Mouse (Mus musculus): Measurements from ENCODE around the gene Agbl3. TPM values are rescaled to one million over a fixed set of nuclear protein-coding genes. Genes with fewer than 3 reads are reported as not detected.
A peak's percentile ranks its signal among the peaks of the same experiment; 100 is the strongest.

Gene Agbl3
- polyA plus RNA-seq, 1 experiment from 2014 or later, result 6.5 TPM

DNA sequence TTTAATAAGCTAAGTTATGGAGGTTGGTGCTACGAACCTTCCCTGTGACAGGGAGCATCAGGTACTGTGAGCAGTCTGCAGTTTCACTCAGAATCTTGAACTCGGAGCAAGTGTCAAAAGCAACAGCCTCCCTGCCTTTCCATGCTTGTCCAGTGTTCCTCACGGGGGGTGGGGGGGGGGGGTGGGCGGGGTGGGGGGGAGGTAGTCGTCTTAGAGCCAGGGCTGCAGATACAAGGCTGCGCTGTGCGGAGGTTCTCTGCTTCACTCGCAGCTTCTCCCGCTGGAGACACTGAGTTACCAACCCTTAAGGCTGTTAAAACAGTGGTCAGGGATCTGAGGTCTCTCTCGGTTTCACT lies 87.7 kb downstream of the Agbl3 start:
- Histone ChIP-seq H3K36me3 (no peaks in the 10 kb centered on the region), H3K4me3 (replicated peaks) (no peak overlapping the region), H3K9me3 (replicated peaks) (no peaks in the 10 kb centered on the region), H3K4me2 (no peak overlapping the region), H3K27ac (no peak overlapping the region), H3K4me1 (peaks cover 32% of the 10 kb centered on the region), H3K27me3 (no peaks in the 10 kb centered on the region), H3K9ac (no peak overlapping the region)
- 80% methylated on average over 10 of the region's 10 CpGs for WGBS
- no peak for ATAC-seq (replicated peaks; ENCODE audit: low FRiP score)

DNA sequence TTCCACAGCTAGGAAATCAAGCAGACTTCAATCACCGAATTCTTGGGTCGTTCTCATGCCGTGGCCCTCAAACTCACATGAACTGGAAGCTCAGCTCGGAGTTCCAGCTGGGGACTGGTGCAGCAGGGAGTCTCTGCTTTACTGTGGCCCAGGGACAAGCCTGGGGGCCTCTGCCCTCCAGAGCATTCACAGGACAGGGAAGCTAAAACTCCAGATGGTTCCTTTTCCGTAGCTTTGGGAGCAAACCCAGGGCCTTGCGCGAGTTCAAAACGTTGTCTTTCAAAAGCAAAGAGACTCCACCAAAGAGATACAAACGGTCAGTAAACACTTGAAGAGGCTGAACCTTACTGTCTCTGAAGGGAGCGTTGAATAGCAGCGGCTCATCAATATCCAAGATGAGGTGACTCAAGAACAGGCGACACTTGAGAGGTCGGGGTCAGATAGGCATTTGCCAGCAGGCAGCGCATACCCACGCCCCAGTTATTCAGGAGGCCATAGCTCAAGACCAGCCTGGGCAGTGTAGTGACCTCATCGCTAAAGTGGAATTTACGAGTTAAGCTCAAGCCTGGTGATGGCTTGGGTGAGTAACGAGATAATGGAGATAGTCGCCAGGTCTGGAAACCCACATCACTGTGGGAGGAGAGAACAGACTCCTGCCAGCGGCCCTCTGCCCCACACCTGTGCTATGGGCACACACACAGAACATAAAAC lies 88.4 kb downstream of the Agbl3 start:
- H3K36me3 ChIP-seq, result no peaks in the 10 kb centered on the region
- 81% methylated on average over 20 of the region's 20 CpGs for WGBS
- no peak for ATAC-seq (replicated peaks; ENCODE audit: low FRiP score)
- peak overlapping the region; percentile 9; the same call in 1 of the 2 replicates for H3K27ac ChIP-seq
- H3K4me2 ChIP-seq, result no peak overlapping the region
- peaks cover 26% of the 10 kb centered on the region for H3K4me1 ChIP-seq
- H3K4me3 ChIP-seq (replicated peaks), result no peak overlapping the region
- no peaks in the 10 kb centered on the region for H3K9me3 ChIP-seq (replicated peaks)
- no peaks in the 10 kb centered on the region for H3K27me3 ChIP-seq
- H3K9ac ChIP-seq, result no peak overlapping the region

DNA sequence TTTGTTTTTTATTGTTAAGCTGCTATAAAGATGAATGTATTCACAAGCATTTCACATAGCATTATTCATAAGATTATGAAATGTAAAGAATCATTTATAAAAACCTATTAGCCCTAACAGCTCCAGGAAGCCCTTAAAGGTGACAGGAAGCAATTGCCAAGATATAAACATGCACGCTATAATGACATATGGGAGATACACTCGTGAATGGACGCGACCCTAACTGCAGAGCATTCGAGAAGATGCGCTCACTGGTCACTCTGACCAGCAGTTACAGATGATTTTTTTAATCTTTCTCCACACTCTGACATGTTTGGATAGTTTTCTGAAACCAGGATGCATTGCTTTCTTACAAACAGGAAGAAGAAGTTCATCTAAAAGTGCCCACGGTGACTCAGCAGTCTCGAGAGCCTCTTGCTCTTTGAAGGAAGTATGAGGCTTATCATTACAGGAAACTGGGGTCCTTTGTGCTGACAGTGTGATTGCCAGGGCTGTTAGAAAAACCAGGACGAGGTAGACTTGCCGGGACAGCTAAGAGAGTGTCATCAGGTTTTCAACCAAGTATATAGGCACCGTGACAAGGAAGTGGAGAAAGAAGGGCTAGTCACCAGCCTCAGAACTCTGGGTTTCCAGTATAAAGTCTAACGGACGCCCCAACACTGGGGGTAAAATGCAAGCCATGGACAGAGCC lies 89.1 kb downstream of the Agbl3 start:
- Histone ChIP-seq H3K9me3 (replicated peaks) (no peaks in the 10 kb centered on the region), H3K27ac (peak overlapping the region; percentile 9; the same call in 1 of the 2 replicates), H3K9ac (no peak overlapping the region), H3K4me2 (no peak overlapping the region), H3K27me3 (no peaks in the 10 kb centered on the region), H3K4me1 (peaks cover 33% of the 10 kb centered on the region), H3K4me3 (replicated peaks) (no peak overlapping the region), H3K36me3 (0 out of 2 replicates have a peak, but pooled peaks cover 1% of the 10 kb centered on the region)
- no peak for ATAC-seq (replicated peaks; ENCODE audit: low FRiP score)
- WGBS, result 69% methylated on average over 13 of the region's 13 CpGs

DNA sequence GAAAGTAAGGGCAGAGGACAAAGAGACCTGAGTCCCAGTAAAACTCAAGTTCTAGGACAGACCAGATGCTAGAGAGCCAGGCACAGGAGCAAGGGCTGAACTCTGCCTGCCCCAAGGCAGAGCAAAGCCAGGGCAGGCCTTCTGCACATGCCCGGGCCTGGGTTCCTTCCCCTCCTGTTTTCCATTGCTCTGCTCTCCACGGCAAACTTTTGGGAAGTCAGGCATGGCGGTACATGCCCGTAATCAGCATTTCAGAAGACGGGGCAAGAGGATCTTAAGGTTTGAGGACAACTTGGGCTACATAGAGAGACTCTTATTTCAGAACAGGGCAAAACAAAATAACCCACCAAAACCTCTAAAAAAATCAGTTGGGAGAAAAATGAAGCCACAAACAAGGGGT lies 89.9 kb downstream of the Agbl3 start:
- Histone ChIP-seq H3K36me3 (0 out of 2 replicates have a peak, but pooled peaks cover 3% of the 10 kb centered on the region), H3K9me3 (replicated peaks) (no peaks in the 10 kb centered on the region), H3K4me2 (no peak overlapping the region), H3K27ac (no peak overlapping the region; the same call in 1 of the 2 replicates), H3K4me3 (replicated peaks) (no peak overlapping the region), H3K4me1 (peaks cover 39% of the 10 kb centered on the region), H3K27me3 (no peaks in the 10 kb centered on the region), H3K9ac (no peak overlapping the region)
- ATAC-seq (replicated peaks; ENCODE audit: low FRiP score), result no peak
- 85% methylated on average over 5 of the region's 5 CpGs for WGBS

DNA sequence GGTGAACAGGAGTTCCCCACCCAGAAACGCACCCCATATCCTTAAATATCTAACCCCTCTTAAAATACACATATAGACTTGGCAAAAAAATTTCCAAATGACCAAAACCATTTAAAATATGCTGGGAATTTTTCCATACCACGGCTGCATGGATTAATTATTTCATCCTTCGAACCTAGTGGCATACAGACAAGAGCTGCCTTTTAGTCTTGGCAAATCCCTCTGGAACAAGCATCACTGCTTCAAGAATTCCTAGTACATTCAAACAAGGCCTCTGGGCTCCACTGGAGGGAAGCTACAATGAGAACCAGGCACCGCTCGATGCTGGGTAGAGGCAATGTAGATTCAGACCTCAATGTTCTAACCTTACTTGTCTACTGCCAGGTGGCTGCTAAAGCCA lies 90.5 kb downstream of the Agbl3 start:
- H3K27ac ChIP-seq, result no peak overlapping the region
- no peak for ATAC-seq (replicated peaks; ENCODE audit: low FRiP score)

DNA sequence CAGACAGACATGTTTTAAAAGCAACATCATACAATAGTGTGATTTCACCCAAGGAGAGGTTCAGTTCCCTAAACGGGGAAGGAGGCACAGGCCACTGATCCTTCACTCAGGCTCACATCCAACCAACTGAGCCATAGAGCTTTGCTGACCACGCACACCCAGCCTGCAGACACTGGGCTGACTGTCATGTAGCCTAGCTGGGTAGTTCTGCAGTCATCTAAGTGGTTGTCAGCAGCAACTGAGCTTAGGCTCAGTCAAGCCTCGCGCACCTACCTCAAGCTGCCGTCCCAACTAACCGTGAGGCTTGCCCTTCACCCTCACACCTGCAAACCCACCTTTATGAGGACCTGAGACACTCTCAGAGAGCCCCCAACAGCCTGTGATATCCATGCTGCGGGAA lies 91.7 kb downstream of the Agbl3 start:
- no peak for ATAC-seq (replicated peaks; ENCODE audit: low FRiP score)
- Histone ChIP-seq H3K9me3 (replicated peaks) (no peaks in the 10 kb centered on the region), H3K27me3 (no peaks in the 10 kb centered on the region), H3K27ac (no peak overlapping the region), H3K4me1 (peaks cover 40% of the 10 kb centered on the region), H3K4me3 (replicated peaks) (no peak overlapping the region), H3K36me3 (0 out of 2 replicates have a peak, but pooled peaks cover 3% of the 10 kb centered on the region), H3K4me2 (no peak overlapping the region), H3K9ac (no peak overlapping the region)
- 90% methylated on average over 7 of the region's 7 CpGs for WGBS

More for the DNA sequence above, 90.5 kb downstream of the Agbl3 start:
- H3K9ac ChIP-seq, result no peak overlapping the region
- H3K4me2 ChIP-seq, result no peak overlapping the region
- no peaks in the 10 kb centered on the region for H3K27me3 ChIP-seq
- no peaks in the 10 kb centered on the region for H3K9me3 ChIP-seq (replicated peaks)
- peaks cover 37% of the 10 kb centered on the region for H3K4me1 ChIP-seq
- WGBS, result 84% methylated on average over 5 of the region's 5 CpGs
- 0 out of 2 replicates have a peak, but pooled peaks cover 3% of the 10 kb centered on the region for H3K36me3 ChIP-seq
- H3K4me3 ChIP-seq (replicated peaks), result no peak overlapping the region

DNA sequence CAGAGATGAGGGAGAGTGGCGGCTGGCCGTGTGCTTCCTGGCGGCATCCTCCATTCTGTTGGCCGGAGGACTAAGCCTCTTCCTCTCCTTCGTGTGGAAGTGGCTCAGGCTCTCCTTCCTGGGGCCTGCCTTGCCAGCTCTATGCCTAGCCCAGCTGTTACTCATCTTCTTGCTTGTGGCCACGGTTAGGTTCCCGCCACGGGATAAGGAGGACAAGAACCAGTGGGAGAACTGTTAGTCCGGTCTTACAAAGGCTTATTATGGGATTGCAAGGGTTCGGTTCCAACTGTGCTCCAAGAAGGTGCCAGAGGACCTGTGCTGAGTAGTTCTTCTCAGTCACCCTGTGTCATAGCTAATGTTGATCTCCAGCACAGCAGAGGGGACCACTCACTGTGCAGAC lies 92.6 kb downstream of the Agbl3 start:
- H3K4me2 ChIP-seq, result no peak overlapping the region
- 86% methylated on average over 10 of the region's 10 CpGs for WGBS

DNA sequence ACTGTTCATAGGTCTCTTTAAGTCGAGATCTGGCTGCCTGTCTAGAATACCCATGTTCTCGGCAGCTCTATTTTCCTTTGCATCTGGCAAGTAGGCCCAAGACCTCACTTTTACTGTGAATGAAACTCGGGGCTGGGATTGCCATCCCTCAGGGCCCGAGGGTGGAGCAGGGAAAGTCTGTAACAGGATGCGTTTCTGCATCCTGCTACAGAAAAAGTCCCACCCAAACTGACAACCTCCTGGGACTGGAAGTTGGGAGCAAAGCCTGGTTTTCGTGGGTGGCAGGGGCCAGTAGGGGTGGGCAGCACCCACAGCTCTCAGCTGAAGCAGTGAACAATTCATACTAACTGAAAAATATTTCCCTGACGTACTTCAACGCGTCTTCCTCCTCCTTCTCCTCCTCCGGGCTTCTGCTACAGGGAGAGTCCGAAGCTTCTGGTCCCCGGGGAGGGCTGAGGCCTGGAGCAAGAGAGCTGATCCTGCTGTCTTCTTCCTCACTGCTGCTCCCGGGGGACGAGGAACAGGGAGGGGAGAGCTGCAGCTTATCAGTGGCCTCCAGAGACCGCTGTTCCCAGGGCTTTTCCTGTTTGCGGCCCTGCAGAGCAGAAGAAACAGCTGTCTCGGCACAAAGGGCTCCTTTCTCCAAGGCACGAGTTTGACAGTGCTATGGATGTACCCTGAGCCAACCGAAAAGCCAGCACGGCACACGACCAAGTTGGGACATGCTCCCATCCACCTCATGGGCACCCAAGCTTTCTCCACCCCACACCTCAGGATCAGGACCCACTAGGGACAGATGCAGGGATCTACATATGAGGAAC lies 94.1 kb downstream of the Agbl3 start:
- H3K4me2 ChIP-seq, result peak overlapping the region; percentile 14; the same call in 1 of the 2 replicates

More for the DNA sequence above, 92.6 kb downstream of the Agbl3 start:
- 0 out of 2 replicates have a peak, but pooled peaks cover 3% of the 10 kb centered on the region for H3K36me3 ChIP-seq
- ATAC-seq (replicated peaks; ENCODE audit: low FRiP score), result no peak
- no peaks in the 10 kb centered on the region for H3K27me3 ChIP-seq
- peaks cover 41% of the 10 kb centered on the region for H3K4me1 ChIP-seq
- H3K27ac ChIP-seq, result no peak overlapping the region
- H3K4me3 ChIP-seq (replicated peaks), result no peak overlapping the region
- no peaks in the 10 kb centered on the region for H3K9me3 ChIP-seq (replicated peaks)
- no peak overlapping the region for H3K9ac ChIP-seq

DNA sequence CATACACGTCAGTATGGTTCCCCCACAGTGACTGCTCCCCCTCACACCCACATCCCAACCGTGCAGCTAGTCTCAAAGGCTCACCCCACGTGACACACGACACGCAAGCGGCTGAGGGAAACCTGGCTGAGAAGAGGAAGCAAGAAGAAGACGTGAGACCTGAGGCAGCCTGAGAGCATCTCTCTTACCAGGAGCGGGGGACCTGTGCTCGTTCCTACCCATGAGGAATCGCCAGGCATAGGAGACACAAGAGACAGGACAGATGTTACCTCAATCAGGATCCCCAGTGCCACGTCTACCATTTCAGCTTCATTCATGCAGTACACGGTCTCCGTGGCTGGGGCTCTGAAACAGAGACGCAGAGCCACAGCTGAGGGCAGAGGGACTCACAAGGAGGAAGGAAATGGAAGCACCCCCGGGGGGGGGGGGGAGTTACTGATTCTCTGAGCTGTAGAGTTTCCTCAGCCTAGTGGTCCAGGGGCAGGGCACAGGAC lies 95.1 kb downstream of the Agbl3 start:
- Histone ChIP-seq H3K4me3 (replicated peaks) (no peak overlapping the region), H3K9me3 (replicated peaks) (no peaks in the 10 kb centered on the region), H3K27me3 (no peaks in the 10 kb centered on the region), H3K9ac (no peak overlapping the region), H3K36me3 (peaks cover 14% of the 10 kb centered on the region; the same call in 1 of the 2 replicates), H3K27ac (peak overlapping the region; percentile 80), H3K4me1 (peaks cover 47% of the 10 kb centered on the region), H3K4me2 (no peak overlapping the region)
- 78% methylated on average over 15 of the region's 15 CpGs for WGBS
- ATAC-seq (replicated peaks; ENCODE audit: low FRiP score), result no peak

More for the DNA sequence above, 94.1 kb downstream of the Agbl3 start:
- no peak overlapping the region for H3K4me3 ChIP-seq (replicated peaks)
- WGBS, result 60% methylated on average over 21 of the region's 21 CpGs
- H3K9me3 ChIP-seq (replicated peaks), result no peaks in the 10 kb centered on the region
- H3K36me3 ChIP-seq, result peaks cover 6% of the 10 kb centered on the region; the same call in 1 of the 2 replicates
- H3K4me1 ChIP-seq, result peaks cover 47% of the 10 kb centered on the region
- ATAC-seq (replicated peaks; ENCODE audit: low FRiP score), result no peak
- H3K27me3 ChIP-seq, result no peaks in the 10 kb centered on the region
- H3K27ac ChIP-seq, result peak overlapping the region; percentile 80
- 0 out of 2 replicates have a peak overlapping the region, but pooled peaks have one; percentile 10 for H3K9ac ChIP-seq

DNA sequence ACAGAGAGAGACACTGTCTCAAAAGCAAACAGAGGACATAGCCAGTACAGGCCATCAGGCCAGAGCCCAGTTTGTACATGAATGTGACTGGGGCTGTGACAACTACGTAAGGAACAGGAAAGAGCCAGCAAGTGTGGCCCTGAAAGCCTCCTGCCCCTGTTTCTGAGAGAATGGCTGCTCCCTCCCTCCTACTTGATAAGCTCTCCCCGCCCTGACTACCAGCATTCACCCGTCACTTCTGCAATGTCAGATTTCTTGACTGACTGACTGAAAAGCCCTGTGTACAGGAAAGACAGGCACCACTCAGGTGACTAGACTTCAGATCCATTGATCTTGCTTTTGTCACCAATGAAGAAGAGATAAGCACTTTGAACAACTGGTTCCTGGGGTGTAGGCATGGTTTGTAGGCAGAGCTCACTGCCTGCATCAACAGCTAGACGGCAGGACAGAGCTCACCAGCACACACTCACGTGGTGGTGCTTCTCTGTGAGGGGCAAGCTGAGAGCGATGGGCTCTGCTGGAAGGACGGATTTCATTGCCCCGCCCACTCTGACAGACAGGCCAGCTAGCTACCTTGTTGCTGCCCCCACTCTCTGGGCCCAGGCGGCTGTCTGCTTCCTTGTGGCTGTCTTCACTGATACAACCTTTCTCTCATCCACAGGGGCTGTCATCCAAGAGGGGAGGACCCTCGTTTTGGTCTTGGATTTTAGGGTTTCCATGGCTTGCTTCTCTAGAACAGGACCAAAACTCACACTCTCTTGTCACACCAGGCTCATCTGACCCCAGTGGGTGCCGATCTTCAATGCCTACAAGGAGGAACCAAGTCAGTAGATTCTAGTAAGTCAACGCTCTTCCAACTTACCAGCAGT lies 96.0 kb downstream of the Agbl3 start:
- peaks cover 42% of the 10 kb centered on the region for H3K4me1 ChIP-seq
- 66% methylated on average over 12 of the region's 12 CpGs for WGBS
- H3K9me3 ChIP-seq (replicated peaks), result no peaks in the 10 kb centered on the region
- peaks cover 22% of the 10 kb centered on the region for H3K36me3 ChIP-seq
- H3K9ac ChIP-seq, result 0 out of 2 replicates have a peak overlapping the region, but pooled peaks have one; percentile 96
- H3K4me3 ChIP-seq (replicated peaks), result no peak overlapping the region
- H3K27ac ChIP-seq, result peak overlapping the region; percentile 97; the same call in 1 of the 2 replicates
- peak overlapping the region; percentile 70 for H3K4me2 ChIP-seq
- ATAC-seq (replicated peaks; ENCODE audit: low FRiP score), result no peak
- no peaks in the 10 kb centered on the region for H3K27me3 ChIP-seq

DNA sequence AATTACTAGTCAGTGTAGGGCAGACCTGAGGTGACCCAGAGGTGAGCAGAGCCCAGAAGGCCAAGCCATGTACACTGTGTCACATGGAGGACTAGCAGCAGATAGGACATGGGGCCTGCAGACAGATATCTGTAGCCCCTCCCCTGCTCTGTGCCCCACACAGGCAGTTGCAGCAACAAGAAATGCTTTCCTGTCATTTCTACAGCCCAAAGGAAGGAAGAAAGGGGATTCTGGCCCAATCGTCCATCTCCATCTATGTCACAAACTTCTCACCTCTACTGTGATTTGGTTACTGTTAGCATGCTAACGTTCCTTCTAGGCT lies 96.6 kb downstream of the Agbl3 start:
- peak overlapping the region; percentile 97; the same call in 1 of the 2 replicates for H3K27ac ChIP-seq
- 25% methylated on average over 2 of the region's 2 CpGs for WGBS
- no peaks in the 10 kb centered on the region for H3K9me3 ChIP-seq (replicated peaks)
- H3K4me2 ChIP-seq, result peak overlapping the region; percentile 70
- H3K36me3 ChIP-seq, result peaks cover 23% of the 10 kb centered on the region
- no peaks in the 10 kb centered on the region for H3K27me3 ChIP-seq
- H3K4me1 ChIP-seq, result peaks cover 42% of the 10 kb centered on the region
- H3K4me3 ChIP-seq (replicated peaks), result peak overlapping the region; percentile 83
- H3K9ac ChIP-seq, result peak overlapping the region; percentile 96
- ATAC-seq (replicated peaks; ENCODE audit: low FRiP score), result no peak
